In genomic region chrX:94635961-94636563, GRCm38 (mm10) we compare ENCODE assay signal across 9 mouse cellular contexts. TPM values are rescaled to one million over a fixed set of nuclear protein-coding genes. Genes with fewer than 3 reads are reported as not detected.
DNase-seq lines count a peak whose midpoint lies in the region; ATAC-seq lines count a peak whose summit lies in the region.
"Had no signal": no experiment of that assay in that cellular context is flagged by ENCODE, and none has a peak within 500 bp of the region (broad histone marks: within the 10 kb centered on the region; RNA-seq: fewer than 3 reads in every experiment).

TSS of gene Gspt2 (plus strand) at chrX:94636069.

- peak within 1 kb of the TSS; percentile 79 for H3K9ac ChIP-seq in hindbrain, embryonic 14.5 days

- H3K4me1 ChIP-seq in hindbrain, embryonic 14.5 days (replicated peaks; ENCODE audit: control insufficient read depth, insufficient read depth, low read length) = peaks cover 11% of the 10 kb centered on the region; the same call in 1 of the 2 replicates

- no peaks in the 10 kb centered on the region for H3K36me3 ChIP-seq in hindbrain, embryonic 14.5 days (replicated peaks; ENCODE audit: control insufficient read depth, insufficient read depth)

- peak; percentile 27 to 37 for DNase-seq in adrenal gland, adult 18-20 months (ENCODE audit: low spot score in 2 of 2)
- DNase-seq in cerebellum, adult 9-11 months = peak; percentile 68
- DNase-seq in frontal cortex, postnatal 10 days (ENCODE audit: low spot score in 2 of 2) = peak; percentile 13 to 49
- peak; percentile 66 for DNase-seq in hindbrain, embryonic 14.5 days (ENCODE audit: low spot score)
- DNase-seq in left cerebral cortex, adult 11 months (ENCODE audit: low spot score) = peak; percentile 34
- DNase-seq in lung, postnatal 25 days (ENCODE audit: low spot score) = peak; percentile 5
- DNase-seq in retina, postnatal 1 day = peak; percentile 87
- no peak for DNase-seq in natural killer cell, adult 2 months (ENCODE audit: low spot score in 2 of 2)

- H3K27me3 ChIP-seq in hindbrain, embryonic 14.5 days (ENCODE audit: control insufficient read depth, insufficient read depth, low read length) = peaks cover 20% of the 10 kb centered on the region; the same call in 1 of the 2 replicates

- 24% methylated on average over 53 of the region's 53 CpGs for WGBS in hindbrain, embryonic 14.5 days

- no peaks in the 10 kb centered on the region for H3K9me3 ChIP-seq in hindbrain, embryonic 14.5 days (ENCODE audit: control insufficient read depth, low read length)

- peak; percentile 92 for ATAC-seq in hindbrain, embryonic 14.5 days (ENCODE audit: low FRiP score)

- H3K27ac ChIP-seq in hindbrain, embryonic 14.5 days = peak within 1 kb of the TSS; percentile 88

- peak within 1 kb of the TSS; percentile 58 for H3K4me2 ChIP-seq in hindbrain, embryonic 14.5 days (replicated peaks)

- peak within 1 kb of the TSS; percentile 57 for H3K4me3 ChIP-seq in hindbrain, embryonic 14.5 days (replicated peaks; ENCODE audit: low read length)

RNA-seq across cellular contexts. Expression of gene Gspt2, which starts in this region (rescaled TPM):
- 10 to 100 TPM in 1 of 2 experiments, 1 to 10 TPM in 1; 8.9 to 11.8 TPM for total RNA-seq in adrenal gland, adult 18-20 months (2021)
- polyA plus RNA-seq in hindbrain, embryonic 14.5 days (2014; fragmentation: Nextera tagmentation; extraction: Ambion mirVana) = 21.8 and 27.0 TPM in 2 replicates
- total RNA-seq: neutrophil, adult 5-6 weeks had no signal

Comparison
In these comparisons a context has a peak if more than half of its experiments do, and no peak if none do; other contexts are left out.
1. DNase-seq: peak in adrenal gland, adult 18-20 months (2 of 2), cerebellum, adult 9-11 months (single experiment), frontal cortex, postnatal 10 days (2 of 2), hindbrain, embryonic 14.5 days (single experiment), left cerebral cortex, adult 11 months (single experiment), lung, postnatal 25 days (single experiment) and retina, postnatal 1 day (single experiment); none in natural killer cell, adult 2 months (0 of 2).